Mouse (Mus musculus) liver, embryonic 14.5 days (tissue): Measurements from ENCODE around the gene Hoxb8.

ENCODE experiments used
- CTCF ChIP-seq: IDR thresholded peaks from 2 replicates; pipeline ENCODE4 v1.5.1; 2016; ENCODE audit warnings: antibody characterized with exemption, low read depth, control low read depth
- EP300 ChIP-seq: IDR thresholded peaks from 2 replicates; pipeline ENCODE4 v1.6.1; 2016; ENCODE audit warnings: antibody characterized with exemption, low read depth

DNA sequence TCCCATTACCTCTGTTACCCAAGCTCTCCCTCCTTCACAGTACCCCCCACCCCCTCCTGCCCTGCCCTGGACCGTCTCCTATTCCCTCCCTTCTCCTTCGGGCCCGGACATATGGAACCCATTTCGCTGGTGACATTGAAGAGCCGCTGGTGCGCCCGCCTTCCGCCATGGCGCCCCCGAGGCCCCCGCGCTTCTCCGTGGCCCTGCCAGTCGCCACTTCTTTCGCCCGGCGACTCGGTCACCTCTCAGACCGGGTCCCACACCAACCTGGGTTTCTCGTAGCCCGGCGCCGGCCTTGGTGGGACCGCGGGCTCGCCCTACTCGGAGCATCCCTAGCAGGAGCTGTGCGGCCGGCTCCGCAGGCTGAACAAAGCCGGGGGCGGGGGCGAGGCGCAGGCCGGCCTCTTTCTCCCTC is 50.9 kb downstream of the Hoxb8 start:
- TF ChIP-seq CTCF (no peak), EP300 (no peak)
